Mouse (Mus musculus) liver, embryonic 14.5 days (tissue): ENCODE results near the gene Btg1-ps1. TPM values are rescaled to one million over a fixed set of nuclear protein-coding genes. Genes with fewer than 3 reads are reported as not detected.
"Not testable (repeated sequence)": the region's sequence is repeated elsewhere in the genome, so short reads cannot be mapped to it uniquely, and the experiment has no call there.

Experiments used
- ATAC-seq: fragments of 200-750 bp; cut with Nextera tagmentation; 2 replicates; pipeline ENCODE4 v1.8.0; 2017; ENCODE audit warnings: moderate number of reproducible peaks, mild to moderate bottlenecking, moderate library complexity; ENCODE audit not compliant: insufficient read depth
- DNase-seq, 3 experiments: peaks; one replicate each; pipeline ENCODE4 v3.0.0-alpha.2; 2012 to 2013; ENCODE audit warnings: low read depth in 3 of 3, low spot score in 3 of 3
- H3K27ac ChIP-seq: fragments of 300-500 bp; sonication (generic); 2 replicates; pipeline ENCODE4 v1.5.1; 2014; ENCODE audit warnings: moderate library complexity, mild to moderate bottlenecking, control low read depth, inconsistent platforms
- H3K27me3 ChIP-seq: fragments of 300-500 bp; sonication (generic); 2 replicates; pipeline ENCODE4 v1.6.1; 2014; ENCODE audit warnings: mild to moderate bottlenecking, low read length, moderate library complexity; ENCODE audit not compliant: control insufficient read depth, insufficient read depth
- H3K36me3 ChIP-seq: fragments of 300-500 bp; sonication (generic); replicated peaks from 2 replicates; pipeline ENCODE4 v1.6.1; 2014; ENCODE audit warnings: low read depth; ENCODE audit not compliant: control insufficient read depth, insufficient read depth
- H3K4me1 ChIP-seq, 2 experiments: fragments of 200-500 bp in 1 of 2; fragments of 300-500 bp in 1 of 2; sonication (generic) in 1 of 2; replicated peaks; 2 replicates each; pipeline ENCODE4 v1.6.1; 2012 to 2014; ENCODE audit warnings: antibody characterized with exemption in 1 of 2, inconsistent platforms in 1 of 2, low read length in 1 of 2; ENCODE audit not compliant: control insufficient read depth in 2 of 2, insufficient read depth in 2 of 2
- H3K4me2 ChIP-seq: fragments of 300-500 bp; sonication (generic); 2 replicates; pipeline ENCODE4 v1.6.1; 2014; ENCODE audit warnings: low read depth, mild to moderate bottlenecking, control low read depth, moderate library complexity
- H3K4me3 ChIP-seq, 2 experiments: fragments of 200-500 bp in 1 of 2; fragments of 300-500 bp in 1 of 2; sonication (generic) in 1 of 2; 2 replicates each; pipeline ENCODE4 v1.5.1; 2012 to 2014; ENCODE audit warnings: low read depth in 2 of 2, low read length in 2 of 2, mild to moderate bottlenecking in 2 of 2, control low read depth in 1 of 2, inconsistent platforms in 1 of 2, moderate library complexity in 1 of 2; ENCODE audit not compliant: insufficient read depth in 1 of 2
- H3K9ac ChIP-seq: fragments of 300-500 bp; sonication (generic); replicated peaks from 2 replicates; pipeline ENCODE4 v1.6.1; 2014; ENCODE audit warnings: mild to moderate bottlenecking, control low read depth, moderate library complexity
- H3K9me3 ChIP-seq: fragments of 300-500 bp; sonication (generic); 2 replicates; pipeline ENCODE4 v1.6.1; 2016; ENCODE audit warnings: low read length, mixed read lengths; ENCODE audit not compliant: control insufficient read depth
- CTCF ChIP-seq: IDR thresholded peaks from 2 replicates; pipeline ENCODE4 v1.5.1; 2016; ENCODE audit warnings: antibody characterized with exemption, low read depth, control low read depth
- EP300 ChIP-seq: IDR thresholded peaks from 2 replicates; pipeline ENCODE4 v1.6.1; 2016; ENCODE audit warnings: antibody characterized with exemption, low read depth
- WGBS: fragments of 180-500 bp; shearing (Covaris S2); extraction: QIAGEN DNeasy Blood & Tissue Kit; methylation state at CpG from one replicate; pipeline ENCODE4 v1.1.7; 2014; ENCODE audit not compliant: insufficient replicate concordance; 5-methylcytosine and 5-hydroxymethylcytosine counted together
- polyA plus RNA-seq, 2 experiments: library from polyadenylated mRNA; depleted of rRNA in 1 of 2; stranded (reverse) in 1 of 2; unstranded in 1 of 2; fragments of >200 nt; fragmentation: Nextera tagmentation in 1 of 2; extraction: Ambion mirVana in 1 of 2; gene quantifications; 2 replicates each; pipeline versions ENCODE4 v1.2.1 to v1.2.3; 2012 to 2014

Gene Btg1-ps1
- polyA plus RNA-seq (2012; rRNA removed): not detected in 2 replicates
- not detected in 2 replicates for polyA plus RNA-seq (2014; fragmentation: Nextera tagmentation; extraction: Ambion mirVana)

DNA sequence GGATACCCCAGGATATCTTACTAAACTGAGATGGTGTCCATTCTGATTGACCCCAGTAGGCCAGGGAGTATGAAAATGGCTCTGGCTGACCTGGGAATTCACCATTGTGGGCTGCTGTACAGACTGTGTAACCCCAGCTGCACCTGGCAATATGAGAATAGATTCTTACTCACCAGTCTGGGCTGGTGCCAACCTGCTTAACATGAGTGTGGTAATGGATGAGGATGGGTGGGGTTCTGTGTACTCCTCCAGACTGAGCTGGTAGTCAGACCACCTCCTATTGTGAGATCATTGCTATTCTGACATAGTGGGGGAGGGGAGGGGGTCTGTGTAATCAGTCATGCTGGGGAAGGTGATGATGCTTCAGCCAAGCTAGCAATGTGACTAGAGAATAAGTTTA lies at the start of gene Btg1-ps1:
Gene Btg1-ps1, minus strand, starts transcription at position 219 of the 400 bp plus-strand sequence.
- not testable (repeated sequence) for H3K4me3 ChIP-seq, H3K27me3 ChIP-seq, H3K9ac ChIP-seq, DNase-seq, H3K27ac ChIP-seq, H3K4me1 ChIP-seq, H3K36me3 ChIP-seq, ATAC-seq, H3K9me3 ChIP-seq, H3K4me2 ChIP-seq

DNA sequence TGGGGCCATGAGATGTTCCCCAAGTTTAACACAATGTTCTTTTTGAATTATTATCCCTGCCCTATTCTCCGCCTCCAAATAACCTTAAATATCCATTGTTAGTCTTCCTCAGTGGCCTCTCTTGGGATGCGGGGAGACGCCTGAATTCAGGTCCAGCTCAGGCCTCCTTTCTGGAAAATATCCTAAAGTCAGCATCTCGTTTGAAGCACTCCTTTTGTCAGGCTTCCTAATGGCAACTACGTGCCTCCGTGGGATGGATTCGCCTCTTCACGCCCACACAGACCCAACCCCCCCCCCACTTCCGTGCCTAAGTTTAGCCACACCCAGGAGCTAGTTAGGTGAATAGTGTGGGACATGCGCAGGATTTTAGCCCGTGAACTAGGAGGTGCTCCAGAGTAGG lies 47.6 kb upstream of the Btg1-ps1 start, which contains the start of gene Rhox10:
Gene Rhox10, plus strand, starts transcription at position 301 of the 400 bp plus-strand sequence.
- no peaks in the 10 kb centered on the region for H3K36me3 ChIP-seq
- no peak for DNase-seq
- no peak within 1 kb of the TSS for H3K4me2 ChIP-seq
- TF ChIP-seq CTCF: no peak
- H3K27ac ChIP-seq: no peak within 1 kb of the TSS
- no peaks in the 10 kb centered on the region for H3K27me3 ChIP-seq
- no peak for ATAC-seq
- no peak within 1 kb of the TSS for H3K9ac ChIP-seq
- 67% methylated on average over 11 of the region's 11 CpGs for WGBS
- no peaks in the 10 kb centered on the region for H3K9me3 ChIP-seq
- no peak within 1 kb of the TSS for H3K4me3 ChIP-seq
- H3K4me1 ChIP-seq: no peaks in the 10 kb centered on the region

DNA sequence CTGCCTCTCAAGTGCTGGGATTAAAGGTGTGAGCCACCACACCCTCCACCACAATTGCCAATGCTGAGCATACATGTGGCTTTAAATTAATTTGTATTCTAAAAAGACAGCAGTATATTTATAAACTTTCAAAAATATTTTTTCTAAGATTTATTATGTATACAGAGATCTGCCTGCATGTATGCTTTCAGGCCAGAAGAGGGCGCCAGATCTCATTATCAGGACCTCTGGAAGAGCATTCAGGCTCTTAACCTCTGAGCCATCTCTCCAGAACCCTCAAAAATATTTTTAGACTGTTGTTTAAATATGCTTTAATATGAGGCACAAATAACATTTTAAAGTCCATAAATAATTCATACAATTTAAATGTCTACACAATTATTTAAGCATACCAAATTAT lies 42.9 kb upstream of the Btg1-ps1 start:
- TF ChIP-seq EP300 (no peak), CTCF (peak; percentile 38; the same call in 1 of the 2 replicates)
- H3K9ac ChIP-seq: no peak overlapping the region
- H3K4me2 ChIP-seq: no peak overlapping the region
- no peaks in the 10 kb centered on the region for H3K4me1 ChIP-seq
- H3K27ac ChIP-seq: no peak overlapping the region
- H3K36me3 ChIP-seq: no peaks in the 10 kb centered on the region
- 0% methylated on average over 1 of the region's 1 CpGs for WGBS
- DNase-seq: peak in 1 of 3 experiments; percentile 1
- no peak overlapping the region for H3K4me3 ChIP-seq
- no peaks in the 10 kb centered on the region for H3K27me3 ChIP-seq
- no peaks in the 10 kb centered on the region for H3K9me3 ChIP-seq
- ATAC-seq: no peak

DNA sequence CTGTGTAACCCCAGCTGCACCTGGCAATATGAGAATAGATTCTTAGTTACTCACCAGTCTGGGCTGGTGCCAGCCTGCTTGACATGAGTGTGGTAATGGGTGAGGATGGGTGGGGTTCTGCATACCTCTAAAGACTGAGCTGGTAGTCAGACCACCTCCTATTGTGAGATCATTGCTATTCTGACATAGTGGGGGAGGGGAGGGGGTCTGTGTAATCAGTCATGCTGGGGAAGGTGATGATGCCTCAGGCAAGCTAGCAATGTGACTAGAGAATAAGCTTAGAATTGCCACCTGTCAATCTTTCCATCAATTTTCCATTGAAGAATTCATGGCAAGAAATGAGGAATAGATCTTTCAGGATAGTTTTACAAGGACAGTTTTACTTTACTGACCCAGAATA lies 24.4 kb upstream of the Btg1-ps1 start, which contains the start of gene Btg1-ps2:
Gene Btg1-ps2, minus strand, starts transcription at position 101 of the 400 bp plus-strand sequence.
- not testable (repeated sequence) for ATAC-seq

DNA sequence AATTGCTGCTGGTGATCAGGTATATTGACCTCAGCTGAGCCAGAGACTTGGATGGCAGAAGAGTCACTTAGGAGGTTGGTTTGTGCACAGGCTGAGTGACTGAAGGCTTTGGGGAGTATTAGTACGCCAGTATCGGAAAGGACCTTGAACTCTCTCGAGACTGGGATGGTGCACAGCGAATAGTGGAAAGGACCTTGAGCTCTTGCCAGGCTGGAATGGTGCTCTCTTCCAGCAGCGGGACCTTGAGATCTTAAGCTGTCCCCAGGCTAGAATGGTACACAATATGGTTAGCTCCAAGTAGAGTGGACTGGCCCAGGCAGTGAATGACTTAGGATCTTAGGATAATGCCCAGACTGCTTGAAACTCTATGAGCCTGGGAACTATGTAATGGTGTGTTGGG lies 21.1 kb upstream of the Btg1-ps1 start:
- Histone ChIP-seq H3K27me3 (no peaks in the 10 kb centered on the region), H3K4me2 (no peak overlapping the region), H3K27ac (no peak overlapping the region), H3K4me1 (no peaks in the 10 kb centered on the region), H3K9me3 (no peaks in the 10 kb centered on the region), H3K36me3 (no peaks in the 10 kb centered on the region), H3K9ac (no peak overlapping the region), H3K4me3 (no peak overlapping the region)
- WGBS: 69% methylated on average over 5 of the region's 5 CpGs
- TF ChIP-seq EP300: no peak
- TF ChIP-seq CTCF: no peak
- DNase-seq: no peak
- no peak for ATAC-seq

More for the DNA sequence above, 24.4 kb upstream of the Btg1-ps1 start, which contains the start of gene Btg1-ps2:
- H3K27me3 ChIP-seq, H3K4me1 ChIP-seq, H3K9ac ChIP-seq, DNase-seq, H3K27ac ChIP-seq, H3K9me3 ChIP-seq, H3K4me2 ChIP-seq, H3K36me3 ChIP-seq, H3K4me3 ChIP-seq: not testable (repeated sequence)
